Mouse (Mus musculus) limb, embryonic 14.5 days (tissue): ENCODE measurements around the gene Cyp21a1. TPM values are rescaled to one million over a fixed set of nuclear protein-coding genes. Genes with fewer than 3 reads are reported as not detected.

Experiments
- ATAC-seq: fragments of 200-750 bp; cut with Nextera tagmentation; 2 replicates; pipeline ENCODE4 v1.8.0; 2017; ENCODE audit warnings: low read depth, moderate number of reproducible peaks, moderate TSS enrichment; ENCODE audit not compliant: low FRiP score
- DNase-seq: peaks from one replicate; pipeline ENCODE4 v3.0.0-alpha.2; 2015; ENCODE audit warnings: low spot score
- H3K27ac ChIP-seq: fragments of 300-500 bp; sonication (generic); replicated peaks from 2 replicates; pipeline ENCODE4 v1.5.1; 2014; ENCODE audit warnings: low read depth, mild to moderate bottlenecking, low read length, moderate library complexity, mixed read lengths
- H3K27me3 ChIP-seq: fragments of 300-500 bp; sonication (generic); 2 replicates; pipeline ENCODE4 v1.6.1; 2014; ENCODE audit warnings: low read length, mixed read lengths; ENCODE audit not compliant: control insufficient read depth, insufficient read depth
- H3K36me3 ChIP-seq: fragments of 300-500 bp; sonication (generic); 2 replicates; pipeline ENCODE4 v1.6.1; 2014; ENCODE audit warnings: mild to moderate bottlenecking, low read length, moderate library complexity, mixed read lengths; ENCODE audit not compliant: control insufficient read depth, insufficient read depth
- H3K4me1 ChIP-seq: fragments of 300-500 bp; sonication (generic); 2 replicates; pipeline ENCODE4 v1.6.1; 2014; ENCODE audit warnings: antibody characterized with exemption, low read length, mixed read lengths; ENCODE audit not compliant: control insufficient read depth, insufficient read depth
- H3K4me2 ChIP-seq: fragments of 300-500 bp; sonication (generic); replicated peaks from 2 replicates; pipeline ENCODE4 v1.6.1; 2014; ENCODE audit warnings: low read depth, mild to moderate bottlenecking, low read length, moderate library complexity; ENCODE audit not compliant: severe bottlenecking
- H3K4me3 ChIP-seq: fragments of 300-500 bp; sonication (generic); replicated peaks from 2 replicates; pipeline ENCODE4 v1.5.1; 2014; ENCODE audit warnings: low read length
- H3K9ac ChIP-seq: fragments of 300-500 bp; sonication (generic); 2 replicates; pipeline ENCODE4 v1.6.1; 2014; ENCODE audit warnings: mild to moderate bottlenecking, low read depth, low read length, moderate library complexity; ENCODE audit not compliant: severe bottlenecking
- H3K9me3 ChIP-seq: fragments of 300-500 bp; sonication (generic); 2 replicates; pipeline ENCODE4 v1.6.1; 2016; ENCODE audit warnings: low read length; ENCODE audit not compliant: control insufficient read depth
- POLR2A ChIP-seq: fragments of 200-500 bp; IDR thresholded peaks from 2 replicates; pipeline ENCODE4 v1.8.0; 2012; ENCODE audit warnings: inconsistent platforms, mild to moderate bottlenecking, moderate library complexity, borderline replicate concordance; ENCODE audit not compliant: insufficient read depth, insufficient read length; ENCODE audit errors: extremely low read depth
- WGBS: fragments of 180-500 bp; shearing (Covaris S2); extraction: QIAGEN DNeasy Blood & Tissue Kit; methylation state at CpG from one replicate; pipeline ENCODE4 v1.1.7; 2014; 5-methylcytosine and 5-hydroxymethylcytosine counted together
- microRNA-seq: library from miRNA; unstranded; fragments of <30 nt; microRNA quantifications from one replicate; pipeline ENCODE4, GENCODE M21; 2016
- polyA plus RNA-seq, 2 experiments: library from polyadenylated mRNA; depleted of rRNA in 1 of 2; stranded (reverse) in 1 of 2; unstranded in 1 of 2; fragments of >200 nt; fragmentation: Nextera tagmentation in 1 of 2; extraction: Ambion mirVana in 1 of 2; gene quantifications; 2 replicates each; pipeline versions ENCODE4 v1.2.1 to v1.2.3; 2012 to 2014

Gene Cyp21a1
- polyA plus RNA-seq, 2 experiments: 0.17 to 0.25 TPM

- 83% methylated on average over 10 of the region's 10 CpGs for WGBS
- no peaks in the 10 kb centered on the region for H3K4me1 ChIP-seq
- DNase-seq (no peak), ATAC-seq (no peak)
- no peaks in the 10 kb centered on the region for H3K9me3 ChIP-seq
- no peak overlapping the region for H3K27ac ChIP-seq
- H3K9ac ChIP-seq: no peak overlapping the region
- no peak for TF ChIP-seq POLR2A
- no peak overlapping the region for H3K4me3 ChIP-seq
- H3K4me2 ChIP-seq: no peak overlapping the region
- no peaks in the 10 kb centered on the region for H3K36me3 ChIP-seq
- no peaks in the 10 kb centered on the region for H3K27me3 ChIP-seq
These were observed 9.3 kb downstream of the Cyp21a1 start for GRCm38 (mm10) chr17:34795016-34795415.

GRCm38 (mm10) chr17:34777680-34778325 lies 26.6 kb downstream of the Cyp21a1 start:
- no peak for DNase-seq
- 65% methylated on average over 9 of the region's 9 CpGs for WGBS
- TF ChIP-seq POLR2A: no peak
- Histone ChIP-seq H3K27me3 (no peaks in the 10 kb centered on the region), H3K9ac (no peak overlapping the region), H3K27ac (0 out of 2 replicates have a peak overlapping the region, but pooled peaks have one; percentile 43), H3K4me2 (no peak overlapping the region), H3K9me3 (no peaks in the 10 kb centered on the region), H3K4me1 (no peaks in the 10 kb centered on the region), H3K4me3 (no peak overlapping the region), H3K36me3 (no peaks in the 10 kb centered on the region)
- no peak for ATAC-seq

GRCm38 (mm10) chr17:34761471-34761870 lies 42.9 kb downstream of the Cyp21a1 start:
- ATAC-seq (no peak), DNase-seq (no peak)
- Histone ChIP-seq H3K27ac (no peak overlapping the region), H3K4me3 (no peak overlapping the region), H3K36me3 (no peaks in the 10 kb centered on the region), H3K27me3 (no peaks in the 10 kb centered on the region), H3K4me2 (no peak overlapping the region), H3K9me3 (no peaks in the 10 kb centered on the region), H3K9ac (no peak overlapping the region), H3K4me1 (no peaks in the 10 kb centered on the region)
- TF ChIP-seq POLR2A: no peak
- 76% methylated on average over 3 of the region's 3 CpGs for WGBS

Small RNAs within 50 kb of the gene (microRNA-seq; reads per million reads assigned to microRNA genes)
- gene Gm27471 (not detected), gene Mir6970 (0.92 reads per million), gene Mir6971 (0.92 reads per million)

Other genes with a start within 250 kb of the Cyp21a1 start
Only the 30 nearest of the 34 such genes appear.
- gene Gpsm3, start 214.8 kb downstream of the Cyp21a1 start, polyA plus RNA-seq (2012; rRNA removed): 3.7 and 4.0 TPM in 2 replicates
- 7.6 and 7.9 TPM in 2 replicates for gene Gpsm3, start 214.8 kb downstream of the Cyp21a1 start, polyA plus RNA-seq (2014; fragmentation: Nextera tagmentation; extraction: Ambion mirVana)
- gene Pbx2, start 213.3 kb downstream of the Cyp21a1 start, polyA plus RNA-seq (2012; rRNA removed): 141 and 149 TPM in 2 replicates
- 13.5 and 17.0 TPM in 2 replicates for gene Pbx2, start 213.3 kb downstream of the Cyp21a1 start, polyA plus RNA-seq (2014; fragmentation: Nextera tagmentation; extraction: Ambion mirVana)
- gene Ager, start 206.7 kb downstream of the Cyp21a1 start, polyA plus RNA-seq (2012; rRNA removed): 12.2 and 13.2 TPM in 2 replicates
- gene Ager, start 206.7 kb downstream of the Cyp21a1 start, polyA plus RNA-seq (2014; fragmentation: Nextera tagmentation; extraction: Ambion mirVana): 2.1 and 2.9 TPM in 2 replicates
- 103 and 112 TPM in 2 replicates for gene Rnf5, start 200.9 kb downstream of the Cyp21a1 start, polyA plus RNA-seq (2012; rRNA removed)
- gene Rnf5, start 200.9 kb downstream of the Cyp21a1 start, polyA plus RNA-seq (2014; fragmentation: Nextera tagmentation; extraction: Ambion mirVana): 79.5 and 83.6 TPM in 2 replicates
- 150 and 223 TPM in 2 replicates for gene Agpat1, start 200.3 kb downstream of the Cyp21a1 start, polyA plus RNA-seq (2012; rRNA removed)
- 53.3 and 55.4 TPM in 2 replicates for gene Agpat1, start 200.3 kb downstream of the Cyp21a1 start, polyA plus RNA-seq (2014; fragmentation: Nextera tagmentation; extraction: Ambion mirVana)
- gene Egfl8, start 188.6 kb downstream of the Cyp21a1 start, polyA plus RNA-seq (2012; rRNA removed): 11.3 and 12.8 TPM in 2 replicates
- 8.1 and 8.7 TPM in 2 replicates for gene Egfl8, start 188.6 kb downstream of the Cyp21a1 start, polyA plus RNA-seq (2014; fragmentation: Nextera tagmentation; extraction: Ambion mirVana)
- gene Ppt2, start 176.1 kb downstream of the Cyp21a1 start, polyA plus RNA-seq (2012; rRNA removed): 39.6 and 52.4 TPM in 2 replicates
- gene Ppt2, start 176.1 kb downstream of the Cyp21a1 start, polyA plus RNA-seq (2014; fragmentation: Nextera tagmentation; extraction: Ambion mirVana): 27.0 and 29.9 TPM in 2 replicates
- 5.5 and 5.7 TPM in 2 replicates for gene Prrt1, start 175.0 kb downstream of the Cyp21a1 start, polyA plus RNA-seq (2012; rRNA removed)
- gene Prrt1, start 175.0 kb downstream of the Cyp21a1 start, polyA plus RNA-seq (2014; fragmentation: Nextera tagmentation; extraction: Ambion mirVana): 0.40 and 0.94 TPM in 2 replicates
- gene Fkbpl, start 159.8 kb downstream of the Cyp21a1 start, polyA plus RNA-seq (2012; rRNA removed): 5.1 TPM in 2 replicates
- gene Fkbpl, start 159.8 kb downstream of the Cyp21a1 start, polyA plus RNA-seq (2014; fragmentation: Nextera tagmentation; extraction: Ambion mirVana): 11.9 and 12.5 TPM in 2 replicates
- 104 and 121 TPM in 2 replicates for gene Atf6b, start 157.4 kb downstream of the Cyp21a1 start, polyA plus RNA-seq (2012; rRNA removed)
- gene Atf6b, start 157.4 kb downstream of the Cyp21a1 start, polyA plus RNA-seq (2014; fragmentation: Nextera tagmentation; extraction: Ambion mirVana): 68.3 and 80.9 TPM in 2 replicates
- 4.5 and 5.4 TPM in 2 replicates for gene Tnxb, start 134.0 kb downstream of the Cyp21a1 start, polyA plus RNA-seq (2012; rRNA removed)
- 1.5 and 2.0 TPM in 2 replicates for gene Tnxb, start 134.0 kb downstream of the Cyp21a1 start, polyA plus RNA-seq (2014; fragmentation: Nextera tagmentation; extraction: Ambion mirVana)
- gene C4b, start 60.7 kb downstream of the Cyp21a1 start, polyA plus RNA-seq (2012; rRNA removed): 3.2 and 4.3 TPM in 2 replicates
- gene C4b, start 60.7 kb downstream of the Cyp21a1 start, polyA plus RNA-seq (2014; fragmentation: Nextera tagmentation; extraction: Ambion mirVana): 0.53 and 1.3 TPM in 2 replicates
- gene Stk19, start 32.4 kb upstream of the Cyp21a1 start, polyA plus RNA-seq (2012; rRNA removed): 46.4 and 46.5 TPM in 2 replicates
- gene Stk19, start 32.4 kb upstream of the Cyp21a1 start, polyA plus RNA-seq (2014; fragmentation: Nextera tagmentation; extraction: Ambion mirVana): 23.9 and 26.8 TPM in 2 replicates
- gene Dxo, start 32.5 kb upstream of the Cyp21a1 start, polyA plus RNA-seq (2012; rRNA removed): 87.6 and 98.9 TPM in 2 replicates
- gene Dxo, start 32.5 kb upstream of the Cyp21a1 start, polyA plus RNA-seq (2014; fragmentation: Nextera tagmentation; extraction: Ambion mirVana): 52.6 and 59.9 TPM in 2 replicates
- gene Skiv2l, start 45.6 kb upstream of the Cyp21a1 start, polyA plus RNA-seq (2012; rRNA removed): 75.8 and 99.4 TPM in 2 replicates
- gene Skiv2l, start 45.6 kb upstream of the Cyp21a1 start, polyA plus RNA-seq (2014; fragmentation: Nextera tagmentation; extraction: Ambion mirVana): 43.5 and 45.0 TPM in 2 replicates
- 56.4 and 92.2 TPM in 2 replicates for gene Nelfe, start 45.8 kb upstream of the Cyp21a1 start, polyA plus RNA-seq (2012; rRNA removed)
- 101 and 111 TPM in 2 replicates for gene Nelfe, start 45.8 kb upstream of the Cyp21a1 start, polyA plus RNA-seq (2014; fragmentation: Nextera tagmentation; extraction: Ambion mirVana)
- 0.76 and 0.88 TPM in 2 replicates for gene Cfb, start 58.0 kb upstream of the Cyp21a1 start, polyA plus RNA-seq (2012; rRNA removed)
- 1.6 and 2.1 TPM in 2 replicates for gene Cfb, start 58.0 kb upstream of the Cyp21a1 start, polyA plus RNA-seq (2014; fragmentation: Nextera tagmentation; extraction: Ambion mirVana)
- 44.3 and 52.0 TPM in 2 replicates for gene Zbtb12, start 74.9 kb upstream of the Cyp21a1 start, polyA plus RNA-seq (2012; rRNA removed)
- 1.4 and 1.5 TPM in 2 replicates for gene Zbtb12, start 74.9 kb upstream of the Cyp21a1 start, polyA plus RNA-seq (2014; fragmentation: Nextera tagmentation; extraction: Ambion mirVana)
- gene Gm20547, start 77.5 kb upstream of the Cyp21a1 start, polyA plus RNA-seq (2012; rRNA removed): not detected in 2 replicates
- not detected in 2 replicates for gene Gm20547, start 77.5 kb upstream of the Cyp21a1 start, polyA plus RNA-seq (2014; fragmentation: Nextera tagmentation; extraction: Ambion mirVana)
- gene C2, start 93.7 kb upstream of the Cyp21a1 start, polyA plus RNA-seq (2012; rRNA removed): 4.7 and 5.1 TPM in 2 replicates
- 3.9 and 4.9 TPM in 2 replicates for gene C2, start 93.7 kb upstream of the Cyp21a1 start, polyA plus RNA-seq (2014; fragmentation: Nextera tagmentation; extraction: Ambion mirVana)
- gene Ehmt2, start 93.9 kb upstream of the Cyp21a1 start, polyA plus RNA-seq (2012; rRNA removed): 232 and 297 TPM in 2 replicates
- 72.8 and 80.6 TPM in 2 replicates for gene Ehmt2, start 93.9 kb upstream of the Cyp21a1 start, polyA plus RNA-seq (2014; fragmentation: Nextera tagmentation; extraction: Ambion mirVana)
- 0.09 and 0.10 TPM in 2 replicates for gene Slc44a4, start 109.9 kb upstream of the Cyp21a1 start, polyA plus RNA-seq (2012; rRNA removed)
- not detected in 2 replicates for gene Slc44a4, start 109.9 kb upstream of the Cyp21a1 start, polyA plus RNA-seq (2014; fragmentation: Nextera tagmentation; extraction: Ambion mirVana)
- 19.3 and 26.5 TPM in 2 replicates for gene Neu1, start 126.7 kb upstream of the Cyp21a1 start, polyA plus RNA-seq (2012; rRNA removed)
- 18.2 and 18.4 TPM in 2 replicates for gene Neu1, start 126.7 kb upstream of the Cyp21a1 start, polyA plus RNA-seq (2014; fragmentation: Nextera tagmentation; extraction: Ambion mirVana)
- 22.8 and 25.6 TPM in 2 replicates for gene Hspa1b, start 154.7 kb upstream of the Cyp21a1 start, polyA plus RNA-seq (2012; rRNA removed)
- gene Hspa1b, start 154.7 kb upstream of the Cyp21a1 start, polyA plus RNA-seq (2014; fragmentation: Nextera tagmentation; extraction: Ambion mirVana): 1.6 and 2.2 TPM in 2 replicates
- gene Gm20481, start 165.4 kb upstream of the Cyp21a1 start, polyA plus RNA-seq (2012; rRNA removed): not detected in 2 replicates
- not detected in 2 replicates for gene Gm20481, start 165.4 kb upstream of the Cyp21a1 start, polyA plus RNA-seq (2014; fragmentation: Nextera tagmentation; extraction: Ambion mirVana)
- 6.5 and 7.1 TPM in 2 replicates for gene Hspa1a, start 167.6 kb upstream of the Cyp21a1 start, polyA plus RNA-seq (2012; rRNA removed)
- 9.5 and 9.6 TPM in 2 replicates for gene Hspa1a, start 167.6 kb upstream of the Cyp21a1 start, polyA plus RNA-seq (2014; fragmentation: Nextera tagmentation; extraction: Ambion mirVana)
- 0.44 and 0.47 TPM in 2 replicates for gene Hspa1l, start 168.1 kb upstream of the Cyp21a1 start, polyA plus RNA-seq (2012; rRNA removed)
- 0.85 and 1.4 TPM in 2 replicates for gene Hspa1l, start 168.1 kb upstream of the Cyp21a1 start, polyA plus RNA-seq (2014; fragmentation: Nextera tagmentation; extraction: Ambion mirVana)
- gene Lsm2, start 177.3 kb upstream of the Cyp21a1 start, polyA plus RNA-seq (2012; rRNA removed): 186 and 233 TPM in 2 replicates
- gene Lsm2, start 177.3 kb upstream of the Cyp21a1 start, polyA plus RNA-seq (2014; fragmentation: Nextera tagmentation; extraction: Ambion mirVana): 170 and 178 TPM in 2 replicates
- 163 and 216 TPM in 2 replicates for gene Vars, start 196.4 kb upstream of the Cyp21a1 start, polyA plus RNA-seq (2012; rRNA removed)
- 88.3 and 100 TPM in 2 replicates for gene Vars, start 196.4 kb upstream of the Cyp21a1 start, polyA plus RNA-seq (2014; fragmentation: Nextera tagmentation; extraction: Ambion mirVana)
- gene Vwa7, start 212.0 kb upstream of the Cyp21a1 start, polyA plus RNA-seq (2012; rRNA removed): 0.64 and 0.85 TPM in 2 replicates
- gene Vwa7, start 212.0 kb upstream of the Cyp21a1 start, polyA plus RNA-seq (2014; fragmentation: Nextera tagmentation; extraction: Ambion mirVana): 0.11 and 0.15 TPM in 2 replicates